Mouse (Mus musculus) ES-Bruce4 (cell line): ENCODE measurements around the gene Crls1. TPM values are rescaled to one million over a fixed set of nuclear protein-coding genes. Genes with fewer than 3 reads are reported as not detected.

ENCODE experiments used
- H3K27ac ChIP-seq: 2 replicates; pipeline ENCODE4 v1.5.1; 2012; ENCODE audit warnings: low read length, inconsistent platforms; ENCODE audit not compliant: insufficient read depth
- H3K27me3 ChIP-seq: 2 replicates; pipeline ENCODE4 v1.6.1; 2012; ENCODE audit warnings: mild to moderate bottlenecking, low read length, inconsistent platforms; ENCODE audit not compliant: control insufficient read depth, poor library complexity, insufficient read depth, severe bottlenecking
- H3K36me3 ChIP-seq: 2 replicates; pipeline ENCODE4 v1.6.1; 2012; ENCODE audit warnings: inconsistent platforms, mild to moderate bottlenecking, low read length, moderate library complexity; ENCODE audit not compliant: control insufficient read depth, poor library complexity, insufficient read depth, severe bottlenecking
- H3K4me1 ChIP-seq: one replicate; pipeline ENCODE4 v1.8.1; 2011; ENCODE audit warnings: low read length; ENCODE audit not compliant: control insufficient read depth, insufficient read depth
- H3K4me3 ChIP-seq: 2 replicates; pipeline ENCODE4 v1.5.1; 2011; ENCODE audit warnings: low read depth, mild to moderate bottlenecking, low read length
- H3K9ac ChIP-seq: 2 replicates; pipeline ENCODE4 v1.6.1; 2012; ENCODE audit warnings: low read depth, mild to moderate bottlenecking, inconsistent platforms; ENCODE audit not compliant: poor library complexity, severe bottlenecking
- H3K9me3 ChIP-seq: replicated peaks from 2 replicates; pipeline ENCODE4 v1.6.1; 2012; ENCODE audit warnings: mild to moderate bottlenecking, low read length, inconsistent platforms; ENCODE audit not compliant: control insufficient read depth, poor library complexity, insufficient read depth, severe bottlenecking
- CTCF ChIP-seq: IDR thresholded peaks from one replicate; pipeline ENCODE4 v1.8.1; 2011; ENCODE audit warnings: low read depth, low read length
- EP300 ChIP-seq: IDR thresholded peaks from 2 replicates; pipeline ENCODE4 v1.6.1; 2011; ENCODE audit warnings: low read depth, low read length; ENCODE audit not compliant: insufficient read depth
- POLR2A ChIP-seq: IDR thresholded peaks from one replicate; pipeline ENCODE4 v1.8.1; 2011; ENCODE audit warnings: low read length; ENCODE audit not compliant: insufficient read depth
- polyA plus RNA-seq: library from polyadenylated mRNA; stranded (reverse); fragments of >200 nt; gene quantifications from 2 replicates; pipeline ENCODE4 v1.2.4, GENCODE M21; 2011; ENCODE audit warnings: low read depth; ENCODE audit not compliant: missing spikeins, insufficient read depth, insufficient read length

Crls1 gene
- polyA plus RNA-seq, 1 experiment: 52.5 TPM

- TF ChIP-seq POLR2A: no peak
- TF ChIP-seq CTCF: no peak
- no peak for TF ChIP-seq EP300
These were observed 58.5 kb downstream of the Crls1 start for GRCm38 (mm10) chr2:132904961-132905360.

DNA sequence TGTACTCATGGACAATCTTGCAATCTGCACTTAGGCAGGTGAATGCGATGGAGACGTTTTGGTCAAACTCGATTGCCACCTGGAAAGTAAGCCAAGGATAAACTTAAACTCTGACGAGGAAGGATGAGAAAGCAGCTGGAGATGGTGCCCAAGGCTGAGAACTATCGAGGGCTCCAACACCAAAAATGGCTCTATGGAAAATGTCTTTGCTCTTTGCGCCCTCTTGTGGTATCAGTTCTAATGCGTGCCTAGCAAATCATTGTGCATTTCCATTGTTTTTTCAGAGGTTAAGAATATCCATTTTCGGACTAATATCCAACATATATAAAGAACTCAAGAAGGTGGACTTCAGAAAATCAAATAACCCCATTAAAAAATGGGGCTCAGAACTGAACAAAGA is 60.3 kb downstream of the Crls1 start:
- H3K27me3 ChIP-seq: no peaks in the 10 kb centered on the region
- no peak overlapping the region for H3K9ac ChIP-seq
- H3K4me3 ChIP-seq: no peak overlapping the region
- no peak overlapping the region for H3K27ac ChIP-seq
- no peaks in the 10 kb centered on the region for H3K9me3 ChIP-seq
- no peaks in the 10 kb centered on the region for H3K36me3 ChIP-seq
- H3K4me1 ChIP-seq: no peaks in the 10 kb centered on the region
- TF ChIP-seq EP300 (no peak), CTCF (peak; percentile 52)

More at GRCm38 (mm10) chr2:132904961-132905360, 58.5 kb downstream of the Crls1 start:
- Histone ChIP-seq H3K27ac (no peak overlapping the region), H3K4me3 (no peak overlapping the region), H3K36me3 (no peaks in the 10 kb centered on the region), H3K27me3 (no peaks in the 10 kb centered on the region), H3K9me3 (no peaks in the 10 kb centered on the region), H3K9ac (no peak overlapping the region), H3K4me1 (no peaks in the 10 kb centered on the region)

DNA sequence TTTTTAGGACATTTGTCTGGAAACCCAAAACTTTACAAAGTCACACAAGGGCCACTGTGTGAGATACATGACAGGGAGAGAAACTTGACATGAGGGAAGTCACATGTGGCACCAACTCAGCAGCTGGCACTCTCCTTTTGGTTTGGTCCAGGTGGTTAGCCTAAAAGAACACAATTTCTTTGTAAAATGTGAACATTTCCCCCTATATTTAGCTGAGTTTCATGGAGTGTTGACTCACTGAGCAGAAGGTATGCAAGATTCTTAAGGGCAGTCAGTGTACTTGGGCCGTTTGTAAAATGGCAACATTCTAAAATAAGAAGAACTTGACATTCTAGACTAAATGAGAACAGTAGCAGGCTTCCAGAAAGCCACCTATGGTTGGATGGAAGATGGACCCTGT is 68.3 kb downstream of the Crls1 start:
- no peaks in the 10 kb centered on the region for H3K36me3 ChIP-seq
- H3K4me1 ChIP-seq: no peaks in the 10 kb centered on the region
- no peaks in the 10 kb centered on the region for H3K9me3 ChIP-seq
- no peak overlapping the region for H3K9ac ChIP-seq
- no peak overlapping the region for H3K27ac ChIP-seq
- no peak overlapping the region for H3K4me3 ChIP-seq
- TF ChIP-seq POLR2A: no peak
- no peak for TF ChIP-seq EP300
- no peak for TF ChIP-seq CTCF
- H3K27me3 ChIP-seq: no peaks in the 10 kb centered on the region

Other genes starting within 250 kb of the Crls1 start
- 5.7 and 10.7 TPM in 2 replicates for gene Shld1, start 159.7 kb upstream of the Crls1 start, polyA plus RNA-seq
- not detected in 2 replicates for gene Chgb, start 65.4 kb upstream of the Crls1 start, polyA plus RNA-seq
- gene Trmt6, start 30.6 kb upstream of the Crls1 start, polyA plus RNA-seq: 53.5 and 54.6 TPM in 2 replicates
- gene Mcm8, start 30.5 kb upstream of the Crls1 start, polyA plus RNA-seq: 36.8 and 42.0 TPM in 2 replicates
- 18.9 and 20.4 TPM in 2 replicates for gene Lrrn4, start 34.2 kb downstream of the Crls1 start, polyA plus RNA-seq
- gene Fermt1, start 99.2 kb downstream of the Crls1 start, polyA plus RNA-seq: 9.1 and 12.1 TPM in 2 replicates